Mouse (Mus musculus): ENCODE measurements around the gene Gm5767.
"Not testable (repeated sequence)": the region's sequence is repeated elsewhere in the genome, so short reads cannot be mapped to it uniquely, and the experiment has no call there.

Gene Gm5767

GRCm38 (mm10) chr16:8714851-8715250 lies 34.3 kb downstream of the Gm5767 start:
- no peak for DNase-seq

- no peak for DNase-seq
These were observed 35.0 kb downstream of the Gm5767 start for GRCm38 (mm10) chr16:8715513-8716080.

DNA sequence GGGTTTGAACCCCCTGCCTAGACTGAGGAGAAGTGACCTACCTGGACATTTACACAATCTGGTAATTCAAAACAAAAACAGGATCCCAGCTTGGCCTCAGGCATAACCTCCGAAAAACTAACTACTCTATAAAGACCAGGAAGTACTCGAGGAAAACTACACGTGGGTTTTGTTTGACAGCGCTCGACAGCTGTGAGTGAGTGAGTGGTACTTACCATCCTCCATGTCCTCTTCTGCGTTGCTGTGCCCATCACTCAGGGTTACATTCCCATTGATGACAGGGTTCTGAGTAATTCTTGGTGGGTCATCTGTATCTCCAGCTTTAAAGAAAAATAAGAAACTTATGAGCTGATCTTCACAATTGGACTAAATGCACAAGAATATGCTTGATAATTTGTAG lies 35.7 kb downstream of the Gm5767 start:
- no peak for DNase-seq

GRCm38 (mm10) chr16:8717744-8718143 lies 37.2 kb downstream of the Gm5767 start:
- DNase-seq: peak in 1 of 2 experiments; percentile 45

GRCm38 (mm10) chr16:8720447-8720846 lies 39.9 kb downstream of the Gm5767 start:
- no peak for DNase-seq

GRCm38 (mm10) chr16:8724031-8724430 lies 43.5 kb downstream of the Gm5767 start:
- DNase-seq: no peak

GRCm38 (mm10) chr16:8725807-8726206 lies 45.2 kb downstream of the Gm5767 start:
- no peak for DNase-seq

DNA sequence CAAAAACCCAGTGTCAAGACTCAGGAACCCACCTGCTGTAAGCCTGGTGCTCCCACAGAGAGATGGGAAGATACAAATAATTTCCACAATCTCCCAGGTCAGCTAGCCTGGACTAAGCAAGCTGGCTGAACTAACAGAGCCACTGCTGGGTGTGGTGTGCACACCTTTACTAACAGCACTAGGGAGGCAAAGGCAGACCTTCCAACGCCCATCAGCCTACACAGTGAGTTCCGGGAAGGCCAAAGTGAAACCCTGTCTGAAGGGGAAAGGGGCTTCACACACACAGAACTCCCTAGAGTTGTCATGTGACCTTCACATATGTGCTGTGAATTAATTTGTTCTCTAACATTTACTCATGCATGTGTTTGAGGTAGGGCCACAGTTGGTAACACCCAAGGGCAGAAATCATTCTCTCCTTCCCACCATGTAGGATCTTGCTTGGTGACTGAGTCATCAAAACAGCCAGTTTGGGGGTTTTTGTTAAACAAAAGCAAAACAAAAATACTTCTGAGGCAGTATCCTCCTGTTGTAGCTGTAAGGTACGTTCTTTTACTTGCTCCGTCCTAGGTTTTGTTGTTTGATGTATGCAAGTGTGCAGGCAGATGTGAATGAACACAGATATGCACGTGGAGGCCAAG lies 47.7 kb downstream of the Gm5767 start:
- DNase-seq: no peak

- DNase-seq: no peak
These were observed 51.1 kb downstream of the Gm5767 start for GRCm38 (mm10) chr16:8731630-8732029.

GRCm38 (mm10) chr16:8732450-8732849 lies 51.9 kb downstream of the Gm5767 start:
- not testable (repeated sequence) for DNase-seq

Data from kidney, postnatal 36 days (tissue).